19 mouse cellular contexts compared by ENCODE assay signal in genomic region chr10:43651915-43652314, GRCm38 (mm10).
"Had no signal": no experiment of that assay in that cellular context is flagged by ENCODE, and none has a peak within 500 bp of the region (broad histone marks: within the 10 kb centered on the region; RNA-seq: fewer than 3 reads in every experiment).

No protein-coding gene starts in this region.

- H3K4me2 ChIP-seq: heart, embryonic 12.5 days; hindbrain, embryonic 13.5 days; limb, embryonic 13.5 days; limb, embryonic 15.5 days; liver, embryonic 12.5 days had no signal

- H3K9ac ChIP-seq: heart, embryonic 12.5 days; hindbrain, embryonic 13.5 days; limb, embryonic 13.5 days; limb, embryonic 15.5 days; liver, embryonic 12.5 days; liver, embryonic 14.5 days had no signal

- H3K4me1 ChIP-seq: hindbrain, embryonic 13.5 days; limb, embryonic 15.5 days had no signal

- DNase-seq: gastrocnemius, postnatal 14 days; heart, adult 18-20 months; heart, postnatal 10 days; heart, postnatal 4 days; kidney, adult 18-20 months; kidney, adult 8-10 months; kidney, postnatal 4 days; layer of hippocampus, postnatal 36 days; left cerebral cortex, postnatal 4 days had no signal

- H3K27ac ChIP-seq: heart, embryonic 10.5 days; hindbrain, embryonic 13.5 days; layer of hippocampus, adult 2 months; limb, embryonic 13.5 days; limb, embryonic 15.5 days; liver, embryonic 12.5 days; liver, embryonic 14.5 days had no signal

- H3K27me3 ChIP-seq: heart, embryonic 12.5 days; hindbrain, embryonic 13.5 days; limb, embryonic 13.5 days; limb, embryonic 15.5 days had no signal

- ATAC-seq: hindbrain, embryonic 16.5 days; inflammation-experienced regulatory T-cells, adult 6 months; liver, embryonic 12.5 days had no signal

- H3K4me3 ChIP-seq: heart, embryonic 10.5 days; heart, embryonic 12.5 days; hindbrain, embryonic 13.5 days; layer of hippocampus, adult 2 months; limb, embryonic 13.5 days; limb, embryonic 15.5 days; liver, embryonic 12.5 days had no signal

- H3K9me3 ChIP-seq: heart, embryonic 10.5 days; heart, embryonic 12.5 days; hindbrain, embryonic 13.5 days; limb, embryonic 13.5 days; limb, embryonic 15.5 days; liver, embryonic 12.5 days had no signal

- H3K36me3 ChIP-seq: heart, embryonic 10.5 days; heart, embryonic 12.5 days; hindbrain, embryonic 13.5 days; limb, embryonic 13.5 days; limb, embryonic 15.5 days; liver, embryonic 12.5 days had no signal
